Mouse (Mus musculus) right cerebral cortex, adult 2 months (tissue): ENCODE results near the gene Disp1.

ENCODE experiments used
- DNase-seq, 2 experiments: peaks; one replicate each; pipeline ENCODE4 v3.0.0; 2021 to 2022; ENCODE audit warnings: low spot score in 2 of 2

Disp1 gene

DNA sequence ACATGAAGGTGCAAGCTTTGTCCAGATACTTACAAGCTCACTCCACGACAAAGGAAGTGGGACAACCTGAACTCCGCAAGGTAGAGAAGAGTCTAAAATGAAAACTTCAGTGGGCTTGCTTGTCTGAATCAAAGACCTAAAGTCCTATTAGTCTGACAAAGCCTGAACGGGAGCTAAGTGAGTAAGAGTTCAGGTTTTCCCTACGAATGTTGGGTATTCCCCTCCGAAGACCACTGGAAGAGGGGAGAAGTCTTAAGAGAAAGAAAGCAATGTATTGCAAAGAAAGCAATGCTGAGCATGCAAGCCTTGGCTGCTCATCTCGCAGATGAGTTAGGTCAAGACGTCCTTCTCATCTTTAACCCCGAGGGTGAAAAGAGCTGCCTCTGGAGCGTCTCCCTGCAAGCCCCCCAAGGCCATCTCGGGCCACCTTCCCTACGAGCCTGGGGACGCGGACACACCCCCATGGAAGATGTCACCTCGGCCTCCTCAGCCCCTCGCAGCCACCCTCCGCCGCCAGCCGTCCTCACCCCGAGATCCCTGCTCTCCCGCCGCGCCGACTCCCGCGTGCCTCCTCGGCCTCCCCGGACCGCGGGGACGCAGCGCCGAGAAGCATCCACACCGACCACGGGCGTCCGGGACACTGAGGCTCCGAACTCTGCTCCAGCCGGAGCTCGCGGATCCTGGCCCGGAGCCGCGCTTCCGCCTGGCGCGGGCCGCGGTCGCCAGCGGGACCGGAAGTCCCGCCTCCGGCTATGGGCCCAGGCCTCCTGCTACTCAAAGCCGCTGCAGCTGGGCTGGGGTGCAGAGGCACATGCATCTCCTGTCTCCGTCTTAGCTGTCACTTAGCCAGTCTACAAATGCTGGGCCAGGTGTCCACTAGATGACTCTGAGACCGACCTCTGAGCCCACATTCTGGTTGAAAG lies at the start of gene Disp1:
Disp1 (minus strand) TSS at position 727 of the 923 bp plus-strand sequence.
- DNase-seq: peak; percentile 43 to 62

DNA sequence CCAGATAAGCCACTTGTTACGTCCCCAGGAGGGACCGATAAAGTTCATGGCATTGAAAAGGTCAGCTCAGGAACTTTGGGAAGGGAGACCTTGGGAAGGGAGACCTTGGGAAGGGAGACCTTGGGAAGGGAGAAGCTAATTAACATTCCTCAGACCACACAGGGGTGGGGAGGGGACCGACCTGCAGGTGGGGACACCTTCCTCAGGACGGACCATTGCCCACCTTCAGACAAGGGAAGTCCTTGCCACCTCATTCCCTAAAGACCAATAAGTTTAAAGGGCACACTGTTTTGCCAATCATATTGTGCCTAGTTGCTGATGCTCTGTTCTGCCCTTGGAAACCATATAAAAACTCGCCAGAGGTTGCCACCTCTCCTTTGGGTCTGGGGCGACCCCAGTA lies 46.3 kb upstream of the Disp1 start:
- no peak for DNase-seq

- DNase-seq: no peak
These were observed 44.7 kb upstream of the Disp1 start for GRCm38 (mm10) chr1:183265921-183266467.

GRCm38 (mm10) chr1:183264145-183265008 lies 43.1 kb upstream of the Disp1 start:
- no peak for DNase-seq

GRCm38 (mm10) chr1:183252574-183252973 lies 31.3 kb upstream of the Disp1 start:
- no peak for DNase-seq

DNA sequence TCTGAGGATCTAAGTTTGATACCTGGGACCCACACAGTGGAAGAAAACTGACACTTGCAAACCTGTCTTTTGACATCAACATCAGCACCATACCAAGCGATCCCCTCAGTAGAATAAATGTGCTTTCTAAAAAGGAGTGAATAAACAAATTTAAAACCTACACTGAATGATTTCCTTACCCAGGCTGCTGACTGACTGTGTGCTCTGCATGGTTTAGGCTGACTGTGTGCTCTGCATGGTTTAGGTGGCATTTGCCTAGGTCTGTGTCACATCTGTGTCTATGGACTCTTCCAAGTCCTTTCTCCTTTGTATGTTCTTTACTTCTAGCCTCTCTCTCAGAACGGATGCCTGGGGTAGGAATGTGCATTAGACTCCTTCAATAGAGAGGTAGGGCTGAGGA lies 30.5 kb upstream of the Disp1 start:
- no peak for DNase-seq

GRCm38 (mm10) chr1:183250612-183251011 lies 29.3 kb upstream of the Disp1 start:
- no peak for DNase-seq

DNA sequence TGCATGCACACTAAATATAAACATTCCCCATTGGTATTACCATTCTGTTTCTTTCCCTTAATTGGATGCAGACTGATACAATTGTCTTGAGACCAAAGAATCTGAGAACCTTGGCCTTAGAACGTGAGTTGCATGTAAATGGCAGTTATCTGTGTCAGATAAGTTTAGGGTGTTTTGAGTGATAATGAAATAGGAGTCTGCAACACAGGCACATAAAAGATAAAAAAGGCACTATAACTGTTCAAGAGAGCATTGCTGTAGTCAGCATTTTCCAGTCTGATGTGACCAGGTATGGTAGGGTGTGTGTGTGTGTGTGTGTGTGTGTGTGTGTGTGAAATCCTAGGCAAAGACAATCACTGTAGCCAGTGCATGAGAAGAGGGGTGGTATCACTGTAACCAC lies 26.8 kb upstream of the Disp1 start:
- DNase-seq: no peak

DNA sequence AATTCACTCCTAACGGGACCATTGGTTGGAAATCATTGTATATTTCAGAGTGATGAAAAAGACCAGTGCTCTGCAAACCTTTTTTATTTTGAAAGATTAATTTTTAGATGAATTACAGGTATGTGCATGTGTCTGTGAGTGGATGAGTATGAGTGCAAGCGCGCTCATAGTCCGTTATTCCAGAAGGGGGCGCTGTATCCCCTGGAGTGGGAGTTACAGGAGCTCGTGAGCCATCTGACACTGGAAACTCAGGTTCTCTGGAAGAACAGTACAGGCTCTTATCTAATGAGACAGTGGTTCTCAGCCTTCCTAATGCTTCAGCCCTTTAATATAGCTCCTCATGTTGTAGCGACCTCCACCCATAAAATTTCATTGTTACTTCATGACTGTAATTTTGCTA lies 22.0 kb upstream of the Disp1 start:
- no peak for DNase-seq

DNA sequence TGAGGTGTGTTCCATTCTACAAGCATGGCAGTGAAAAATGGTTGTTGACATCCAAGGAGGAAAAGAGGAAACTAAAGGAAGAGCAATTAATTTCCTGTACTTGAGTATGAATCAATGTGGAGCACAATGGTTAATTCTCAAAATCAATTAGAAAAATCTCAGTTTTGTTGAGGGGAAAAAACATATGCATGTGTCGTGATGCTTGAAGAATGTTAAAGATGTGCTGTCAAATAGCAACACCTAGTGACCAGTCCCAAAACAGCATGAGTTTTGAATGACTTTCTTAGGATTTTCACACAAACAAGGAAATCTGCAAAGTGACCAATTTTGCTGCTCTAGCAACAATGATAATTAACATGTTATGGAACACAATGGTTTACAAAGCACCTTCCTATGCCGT lies 16.6 kb upstream of the Disp1 start:
- DNase-seq: peak; percentile 34 to 56

GRCm38 (mm10) chr1:183236460-183236859 lies 15.1 kb upstream of the Disp1 start:
- DNase-seq: no peak

DNA sequence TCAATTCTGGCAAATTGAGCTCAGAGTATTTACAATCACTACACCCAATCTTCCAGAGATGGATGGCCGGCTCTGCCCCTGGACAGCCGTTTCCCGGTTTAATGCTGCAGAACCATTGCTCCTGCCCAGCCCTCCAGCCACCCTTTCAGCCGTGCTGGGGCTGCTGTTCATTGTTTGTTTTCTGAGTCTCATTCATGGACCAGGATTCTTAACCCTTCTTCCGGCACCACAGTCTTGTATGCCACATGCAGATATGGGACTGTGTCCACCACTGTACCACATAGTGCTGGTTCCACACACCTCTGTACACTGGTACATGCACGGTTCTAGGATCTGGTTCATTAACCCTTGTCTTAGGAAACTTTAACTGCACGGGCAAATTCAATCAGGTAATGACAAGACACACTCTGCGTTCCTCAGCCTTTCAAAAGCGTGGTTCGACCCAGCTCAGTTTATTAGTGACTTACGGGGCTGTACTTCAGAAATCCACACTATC lies 12.4 kb upstream of the Disp1 start:
- no peak for DNase-seq

DNA sequence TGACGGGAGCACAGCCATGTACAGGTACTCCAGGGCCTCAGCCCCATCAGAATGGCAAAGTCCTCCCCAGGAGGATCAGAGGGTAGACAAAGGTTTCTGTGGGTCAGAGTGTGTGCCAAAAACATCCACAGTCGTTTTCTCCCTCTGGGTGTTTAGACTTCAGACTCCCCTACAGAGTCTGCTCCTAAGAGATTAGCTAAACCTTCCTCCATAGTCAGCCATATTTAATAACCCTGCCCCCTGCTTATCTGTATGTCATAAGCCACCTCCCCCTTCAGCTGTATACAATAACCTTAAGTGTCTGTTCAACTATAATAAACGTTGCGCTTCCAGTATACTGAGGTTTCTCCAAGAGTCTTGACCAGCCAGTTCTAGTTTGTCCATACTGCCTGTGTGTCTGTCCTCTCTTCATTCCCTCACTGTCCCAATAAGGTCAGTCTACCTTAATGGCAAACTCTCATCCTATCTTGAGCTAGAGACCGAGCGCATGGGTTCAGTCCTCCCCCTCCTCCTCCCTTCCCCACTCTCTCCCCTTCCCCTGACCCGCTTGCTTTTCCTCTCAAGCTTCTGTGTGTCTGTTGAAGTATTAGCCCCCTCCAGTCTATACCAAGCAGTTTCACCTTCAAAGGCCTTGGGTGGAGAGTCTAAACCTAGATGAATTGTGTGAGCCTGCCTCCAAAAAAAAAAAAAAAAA lies 11.8 kb upstream of the Disp1 start:
- DNase-seq: no peak

DNA sequence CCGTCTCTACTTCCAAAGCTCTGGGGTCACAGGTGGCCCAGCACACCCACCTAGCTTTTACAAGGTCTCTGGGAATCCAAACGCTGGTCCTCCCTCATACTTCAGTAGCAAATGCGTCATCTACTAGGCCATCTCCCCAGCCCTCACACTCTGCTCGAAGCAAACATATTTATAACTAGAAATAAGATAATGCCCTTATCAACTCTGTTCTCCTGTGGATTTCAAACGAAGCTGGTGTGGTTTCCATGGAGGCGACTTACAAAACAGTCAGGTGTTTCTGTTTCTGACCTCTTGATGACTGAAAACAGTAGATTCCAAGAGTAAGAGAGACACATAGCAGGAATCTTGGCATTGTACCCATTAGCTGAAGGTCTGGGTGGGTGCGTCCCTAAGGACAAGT lies 6.1 kb upstream of the Disp1 start:
- DNase-seq: no peak

- no peak for DNase-seq
These were observed 2.3 kb downstream of the Disp1 start for GRCm38 (mm10) chr1:183219021-183219420.

DNA sequence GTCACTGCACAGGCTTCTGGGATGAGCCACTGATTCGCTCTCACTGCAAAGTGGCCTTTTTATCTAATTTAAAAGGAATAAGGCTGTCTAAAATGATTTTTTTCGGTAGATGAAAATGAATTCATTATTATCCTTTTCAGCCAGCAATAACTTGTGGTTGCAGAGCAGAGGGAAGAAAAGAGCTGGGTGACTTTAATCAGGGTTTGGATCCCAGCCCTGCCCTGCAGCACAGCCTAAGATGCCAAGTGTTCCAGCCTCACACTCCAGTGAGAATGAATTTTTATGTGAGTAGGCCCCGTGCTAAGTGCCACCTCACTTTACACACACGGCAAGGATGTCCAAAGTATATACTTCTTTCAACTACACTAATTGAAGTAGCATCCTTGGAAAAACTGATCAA lies 4.6 kb downstream of the Disp1 start:
- no peak for DNase-seq

GRCm38 (mm10) chr1:183215706-183216105 lies 5.6 kb downstream of the Disp1 start:
- DNase-seq: no peak

- DNase-seq: no peak
These were observed 7.5 kb downstream of the Disp1 start for GRCm38 (mm10) chr1:183213850-183214249.

GRCm38 (mm10) chr1:183212757-183213211 lies 8.5 kb downstream of the Disp1 start:
- DNase-seq: no peak

- peak in 1 of 2 experiments; percentile 18 for DNase-seq
These were observed 11.2 kb downstream of the Disp1 start for GRCm38 (mm10) chr1:183210115-183210514.

- DNase-seq: no peak
These were observed 13.7 kb downstream of the Disp1 start for GRCm38 (mm10) chr1:183207623-183208022.
